Mouse (Mus musculus) urinary bladder, postnatal 36 days (tissue): Measurements from ENCODE around the gene Cda.
"Not testable (repeated sequence)": the region's sequence is repeated elsewhere in the genome, so short reads cannot be mapped to it uniquely, and the experiment has no call there.

Experiments
- DNase-seq, 2 experiments: peaks; one replicate each; pipeline ENCODE4 v3.0.0; 2022; ENCODE audit warnings: low spot score in 2 of 2, mixed read lengths in 1 of 2

Gene Cda

DNA sequence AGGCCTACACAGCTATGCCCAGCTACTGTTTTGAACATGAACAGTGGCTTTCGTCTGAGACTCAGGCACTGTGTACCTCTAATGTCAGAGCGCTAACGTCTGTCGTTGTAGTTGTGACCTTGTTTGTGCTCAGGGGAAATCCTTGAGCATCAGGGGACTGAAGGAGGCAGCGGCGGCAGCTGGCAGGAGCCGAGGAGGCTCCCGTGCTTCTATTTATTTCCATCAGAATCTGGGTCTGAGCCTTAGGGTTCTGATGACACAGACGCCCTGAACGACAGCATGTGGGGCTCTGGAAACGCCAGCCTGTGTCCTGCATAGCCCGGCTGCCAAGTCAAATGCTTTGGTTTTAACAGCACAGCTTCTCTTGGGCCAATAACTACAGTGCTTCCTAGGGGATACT is 32.8 kb downstream of the Cda start:
- DNase-seq, result no peak

- no peak for DNase-seq
Measured at GRCm38 (mm10) chr4:138333135-138333534, 34.7 kb downstream of the Cda start.

DNA sequence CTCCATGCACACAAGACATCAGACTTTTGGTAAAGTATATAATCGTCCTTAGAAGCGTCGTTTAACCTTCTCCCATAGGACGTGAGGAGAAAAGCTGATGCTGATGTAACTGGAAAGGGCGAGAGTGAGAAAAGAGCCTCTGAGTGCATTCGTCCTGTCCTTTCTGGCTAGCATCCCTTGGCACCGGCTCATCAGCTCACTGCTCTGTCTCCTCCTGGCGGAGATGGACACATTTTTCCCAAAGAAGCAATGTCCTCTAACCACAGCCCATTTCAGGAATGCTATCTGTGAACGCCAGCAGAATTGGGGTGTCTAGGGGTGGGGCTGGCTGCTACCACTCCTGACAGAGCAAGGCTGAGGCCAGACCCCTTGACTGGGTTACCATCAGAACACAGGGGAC is 36.1 kb downstream of the Cda start:
- no peak for DNase-seq

DNA sequence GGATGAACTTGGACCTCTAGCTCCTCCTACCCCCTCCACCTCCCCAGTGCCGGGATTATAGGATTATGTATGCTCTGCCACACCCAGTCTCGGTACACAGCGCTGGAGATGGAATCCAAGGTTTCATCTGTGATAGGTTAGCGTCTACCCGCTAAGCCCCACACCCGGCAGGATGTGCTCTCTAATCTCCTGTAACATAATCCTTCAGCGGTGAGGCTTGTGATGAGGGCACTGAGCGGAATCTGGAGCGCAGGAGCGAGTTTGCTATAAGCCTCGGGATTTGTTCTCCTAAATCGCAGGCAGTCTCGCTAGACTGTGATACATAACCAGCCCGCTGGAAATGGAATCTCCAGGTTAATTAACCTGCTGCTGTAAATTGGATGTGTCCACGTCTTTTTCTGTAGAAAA is 37.5 kb downstream of the Cda start:
- no peak for DNase-seq

DNA sequence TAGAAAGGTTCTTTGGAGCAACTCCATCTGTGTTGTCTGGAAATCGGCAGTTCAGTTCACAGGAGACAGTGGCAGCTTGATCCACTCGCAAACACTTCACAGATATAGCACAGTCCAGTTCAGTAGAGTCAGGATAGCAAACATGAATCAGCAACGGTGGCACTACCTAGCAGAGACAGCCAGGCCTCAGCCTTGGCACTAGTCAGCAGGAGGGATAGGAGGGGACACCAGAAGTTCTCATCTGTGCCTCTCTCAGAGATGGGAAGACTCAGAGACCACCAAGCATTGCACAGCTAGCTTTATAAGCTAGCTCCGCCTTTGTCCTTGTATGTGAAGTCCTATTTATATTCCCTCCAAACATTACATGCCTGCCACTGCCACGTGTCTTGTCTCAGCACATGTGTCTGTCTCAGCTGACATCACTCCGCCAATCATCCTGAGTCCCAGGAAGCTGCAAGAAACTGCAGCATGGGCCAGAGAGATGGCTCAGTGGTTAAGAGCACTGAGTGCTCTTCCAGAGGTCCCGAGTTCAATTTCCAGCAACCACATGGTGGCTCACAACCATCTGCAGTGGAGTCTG is 39.8 kb downstream of the Cda start:
- DNase-seq, result no peak

GRCm38 (mm10) chr4:138327155-138327554 is 40.6 kb downstream of the Cda start:
- not testable (repeated sequence) for DNase-seq

- DNase-seq, result peak; percentile 88 to 90
Measured at GRCm38 (mm10) chr4:138326077-138326695, 41.6 kb downstream of the Cda start, which contains the start of gene Pink1. Gene Pink1, minus strand, starts transcription at chr4:138326307.

GRCm38 (mm10) chr4:138325466-138326076 is 42.2 kb downstream of the Cda start:
- peak; percentile 97 for DNase-seq

DNA sequence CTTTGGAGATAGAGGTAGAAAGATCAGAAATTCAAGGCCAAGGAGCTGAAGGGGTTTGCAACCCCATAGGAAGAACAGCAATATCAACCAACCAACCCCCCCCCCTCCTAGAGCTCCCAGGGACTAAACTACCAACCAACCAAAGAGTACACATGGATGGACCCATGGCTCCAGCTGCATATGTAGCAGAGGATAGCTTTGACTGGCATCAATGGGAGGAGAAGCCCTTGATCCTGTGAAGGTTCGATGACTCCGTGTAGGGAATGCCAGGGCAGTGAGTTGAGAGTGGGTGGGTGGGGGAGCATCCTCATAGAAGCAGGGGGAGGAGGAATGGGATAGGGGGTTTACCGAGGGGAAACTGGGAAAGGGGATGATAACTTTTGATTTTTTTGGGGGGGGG is 43.3 kb downstream of the Cda start:
- DNase-seq, result no peak

- DNase-seq, result no peak
Measured at GRCm38 (mm10) chr4:138323753-138324152, 44.0 kb downstream of the Cda start.

- DNase-seq, result no peak
Measured at GRCm38 (mm10) chr4:138322692-138323091, 45.1 kb downstream of the Cda start.

GRCm38 (mm10) chr4:138321488-138321887 is 46.3 kb downstream of the Cda start:
- DNase-seq, result no peak

DNA sequence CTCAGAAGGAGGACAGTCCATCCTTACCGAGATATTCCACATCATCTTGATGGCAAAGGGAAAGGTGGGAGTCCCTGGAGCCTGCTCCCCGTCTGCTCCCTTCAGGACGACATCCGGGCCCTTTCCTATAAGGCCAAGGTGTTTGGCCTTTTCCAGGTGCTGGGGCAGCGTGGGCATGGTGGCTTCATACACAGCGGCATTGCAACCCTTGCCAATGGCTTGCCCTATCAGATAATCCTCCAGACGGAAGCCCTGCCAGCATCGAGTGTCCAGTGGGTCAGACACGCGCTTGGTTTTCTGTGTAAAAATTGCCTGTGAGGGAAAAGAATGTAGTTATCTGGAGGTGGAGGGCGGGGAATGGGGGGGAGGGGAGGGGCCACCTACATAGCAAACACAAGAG is 47.1 kb downstream of the Cda start:
- DNase-seq, result no peak

GRCm38 (mm10) chr4:138319508-138319907 is 48.3 kb downstream of the Cda start:
- peak; percentile 81 to 85 for DNase-seq

GRCm38 (mm10) chr4:138318509-138319266 is 49.1 kb downstream of the Cda start:
- DNase-seq, result peak in 1 of 2 experiments; percentile 40

- no peak for DNase-seq
Measured at GRCm38 (mm10) chr4:138316369-138316768, 51.4 kb downstream of the Cda start.

- DNase-seq, result no peak
Measured at GRCm38 (mm10) chr4:138315781-138316180, 52.0 kb downstream of the Cda start.

DNA sequence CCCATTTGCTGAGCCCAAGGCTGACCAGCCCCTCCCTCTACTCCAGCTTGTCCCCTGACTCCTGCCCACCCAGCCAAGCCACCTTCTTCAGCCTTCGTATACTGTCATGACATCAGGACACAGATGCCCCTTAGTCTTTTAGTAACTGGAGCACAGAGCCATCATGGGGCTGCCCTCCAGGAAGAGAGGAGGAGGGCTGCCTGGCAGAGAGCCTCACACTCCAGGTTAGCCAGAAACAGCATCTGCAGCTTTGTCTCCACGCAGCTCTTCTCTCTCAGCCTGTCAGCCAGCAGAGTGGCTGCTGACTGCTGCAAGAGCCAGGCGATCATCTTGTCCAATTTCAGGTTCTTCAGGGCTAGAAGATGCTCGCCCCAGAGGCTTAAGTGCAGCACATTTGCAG is 54.0 kb downstream of the Cda start:
- DNase-seq, result no peak

DNA sequence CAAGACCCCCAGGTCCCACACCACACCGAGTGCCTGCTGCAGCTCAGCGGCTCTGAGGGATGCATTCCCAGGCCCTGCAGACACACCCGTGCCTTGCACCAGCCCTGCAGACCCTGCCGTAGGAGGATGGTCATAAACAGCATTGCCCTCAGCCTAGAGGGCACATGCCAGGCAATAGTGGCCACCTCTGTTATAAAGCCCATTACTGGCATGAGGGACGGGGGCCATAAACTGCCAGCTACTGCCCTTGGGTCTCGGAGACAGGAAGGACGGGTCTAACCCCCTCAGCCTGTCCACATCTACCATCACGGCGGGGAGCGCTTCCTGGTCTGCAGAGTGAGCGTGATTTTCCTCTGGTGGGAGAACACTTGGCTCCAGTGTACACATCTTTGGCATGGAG is 54.8 kb downstream of the Cda start:
- no peak for DNase-seq

GRCm38 (mm10) chr4:138312105-138312504 is 55.7 kb downstream of the Cda start:
- no peak for DNase-seq

DNA sequence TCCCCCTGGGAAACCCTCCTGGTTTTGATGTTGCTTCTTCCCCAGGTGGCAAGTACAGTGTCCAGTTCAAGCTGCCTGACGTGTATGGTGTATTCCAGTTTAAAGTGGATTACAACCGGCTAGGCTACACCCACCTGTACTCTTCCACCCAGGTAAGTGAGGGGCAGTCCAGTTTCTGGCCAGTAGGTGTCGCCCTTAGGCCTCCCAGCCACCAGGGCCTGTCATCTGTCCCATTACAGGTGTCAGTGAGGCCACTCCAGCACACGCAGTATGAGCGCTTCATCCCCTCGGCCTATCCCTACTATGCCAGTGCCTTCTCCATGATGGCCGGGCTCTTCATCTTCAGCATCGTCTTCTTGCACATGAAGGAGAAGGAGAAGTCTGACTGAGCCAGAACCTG is 56.2 kb downstream of the Cda start:
- peak in 1 of 2 experiments; percentile 41 for DNase-seq

GRCm38 (mm10) chr4:138310311-138310910 is 57.4 kb downstream of the Cda start:
- no peak for DNase-seq
